In genomic region chr5:128596813-128597212, GRCm38 (mm10) we compare ENCODE assay signal across 8 mouse cellular contexts. TPM values are rescaled to one million over a fixed set of nuclear protein-coding genes. Genes with fewer than 3 reads are reported as not detected.
A peak's percentile ranks its signal among the peaks of the same experiment; 100 is the strongest.
DNase-seq lines count a peak whose midpoint lies in the region; ATAC-seq lines count a peak whose summit lies in the region.
"Had no signal": no experiment of that assay in that cellular context is flagged by ENCODE, and none has a peak within 500 bp of the region (broad histone marks: within the 10 kb centered on the region; RNA-seq: fewer than 3 reads in every experiment).

No protein-coding gene starts in this region.

- peak overlapping the region; percentile 52 for H3K4me2 ChIP-seq in embryonic facial prominence, embryonic 12.5 days (replicated peaks)
- peak overlapping the region; percentile 93 for H3K4me2 ChIP-seq in hindbrain, embryonic 15.5 days
- H3K4me2 ChIP-seq in neural tube, embryonic 13.5 days: peak overlapping the region; percentile 94

- H3K27ac ChIP-seq in embryonic facial prominence, embryonic 12.5 days: peak overlapping the region; percentile 12; the same call in 1 of the 2 replicates
- H3K27ac ChIP-seq in hindbrain, embryonic 15.5 days (replicated peaks): peak overlapping the region; percentile 46
- peak overlapping the region; percentile 89 for H3K27ac ChIP-seq in neural tube, embryonic 13.5 days (replicated peaks)

- no peaks in the 10 kb centered on the region for H3K9me3 ChIP-seq in embryonic facial prominence, embryonic 12.5 days
- no peaks in the 10 kb centered on the region for H3K9me3 ChIP-seq in hindbrain, embryonic 15.5 days
- H3K9me3 ChIP-seq in neural tube, embryonic 13.5 days: no peaks in the 10 kb centered on the region

- no peak for ATAC-seq in embryonic facial prominence, embryonic 12.5 days (ENCODE audit: insufficient number of reproducible peaks, insufficient read depth, low FRiP score, low TSS enrichment)
- ATAC-seq in hindbrain, embryonic 15.5 days (ENCODE audit: low FRiP score, low read depth): no peak
- ATAC-seq in neural tube, embryonic 13.5 days (ENCODE audit: low read depth): peak; percentile 25; the same call in 1 of the 2 replicates

- H3K4me3 ChIP-seq in embryonic facial prominence, embryonic 12.5 days: peak overlapping the region; percentile 22
- peak overlapping the region; percentile 40 for H3K4me3 ChIP-seq in hindbrain, embryonic 15.5 days
- peak overlapping the region; percentile 37 for H3K4me3 ChIP-seq in neural tube, embryonic 13.5 days

- no peaks in the 10 kb centered on the region for H3K36me3 ChIP-seq in embryonic facial prominence, embryonic 12.5 days
- no peaks in the 10 kb centered on the region for H3K36me3 ChIP-seq in hindbrain, embryonic 15.5 days
- no peaks in the 10 kb centered on the region for H3K36me3 ChIP-seq in neural tube, embryonic 13.5 days

- peak; percentile 29 for DNase-seq in kidney, postnatal 14 days
- no peak for DNase-seq in kidney, postnatal 36 days
- DNase-seq in layer of hippocampus, postnatal 14 days (ENCODE audit: low spot score in 2 of 2): no peak
- DNase-seq in urinary bladder, postnatal 10 days (ENCODE audit: low spot score): no peak
- DNase-seq: heart, adult 11 months had no signal

- H3K4me1 ChIP-seq in embryonic facial prominence, embryonic 12.5 days: peaks cover 25% of the 10 kb centered on the region
- H3K4me1 ChIP-seq in hindbrain, embryonic 15.5 days (replicated peaks): peaks cover 48% of the 10 kb centered on the region
- peaks cover 61% of the 10 kb centered on the region for H3K4me1 ChIP-seq in neural tube, embryonic 13.5 days (replicated peaks)

- 0 out of 2 replicates have a peak overlapping the region, but pooled peaks have one; percentile 15 for H3K9ac ChIP-seq in embryonic facial prominence, embryonic 12.5 days
- H3K9ac ChIP-seq in hindbrain, embryonic 15.5 days: peak overlapping the region; percentile 25; the same call in 1 of the 2 replicates
- H3K9ac ChIP-seq in neural tube, embryonic 13.5 days: peak overlapping the region; percentile 31

- under 1% methylated on average over 20 of the region's 20 CpGs for WGBS in embryonic facial prominence, embryonic 12.5 days
- WGBS in hindbrain, embryonic 15.5 days: 1% methylated on average over 20 of the region's 20 CpGs
- WGBS in neural tube, embryonic 13.5 days: under 1% methylated on average over 20 of the region's 20 CpGs

- H3K27me3 ChIP-seq in embryonic facial prominence, embryonic 12.5 days: peaks cover 29% of the 10 kb centered on the region; the same call in 1 of the 2 replicates
- peaks cover 6% of the 10 kb centered on the region; the same call in 1 of the 2 replicates for H3K27me3 ChIP-seq in hindbrain, embryonic 15.5 days
- 0 out of 2 replicates have a peak, but pooled peaks cover 6% of the 10 kb centered on the region for H3K27me3 ChIP-seq in neural tube, embryonic 13.5 days

RNA-seq across cellular contexts. Expression of gene Fzd10, which starts 3.8 kb away (rescaled TPM):
- polyA plus RNA-seq in embryonic facial prominence, embryonic 12.5 days (2016; fragmentation: Nextera tagmentation; extraction: Ambion mirVana): 8.1 and 8.2 TPM in 2 replicates
- 4.4 and 5.8 TPM in 2 replicates for polyA plus RNA-seq in hindbrain, embryonic 15.5 days (2015; fragmentation: Nextera tagmentation; extraction: Ambion mirVana)
- polyA plus RNA-seq in neural tube, embryonic 13.5 days (2015; fragmentation: Nextera tagmentation; extraction: Ambion mirVana): 4.9 and 6.4 TPM in 2 replicates
- total RNA-seq in layer of hippocampus, postnatal 14 days (2021): 1 to 10 TPM; 1.5 to 2.9 TPM

Comparison
In these comparisons a context has a peak if more than half of its experiments do, and no peak if none do; other contexts are left out.
1. H3K27ac ChIP-seq: peak in every context shown above with its lines; median percentile 89 in neural tube, embryonic 13.5 days; 46 in hindbrain, embryonic 15.5 days; 12 in embryonic facial prominence, embryonic 12.5 days.